Mouse (Mus musculus) lung, postnatal 10 days (tissue): ENCODE data around the gene Aldh3b3.

Experiments used
- DNase-seq: peaks from one replicate; pipeline ENCODE4 v3.0.0; 2021

The Aldh3b3 gene

DNA sequence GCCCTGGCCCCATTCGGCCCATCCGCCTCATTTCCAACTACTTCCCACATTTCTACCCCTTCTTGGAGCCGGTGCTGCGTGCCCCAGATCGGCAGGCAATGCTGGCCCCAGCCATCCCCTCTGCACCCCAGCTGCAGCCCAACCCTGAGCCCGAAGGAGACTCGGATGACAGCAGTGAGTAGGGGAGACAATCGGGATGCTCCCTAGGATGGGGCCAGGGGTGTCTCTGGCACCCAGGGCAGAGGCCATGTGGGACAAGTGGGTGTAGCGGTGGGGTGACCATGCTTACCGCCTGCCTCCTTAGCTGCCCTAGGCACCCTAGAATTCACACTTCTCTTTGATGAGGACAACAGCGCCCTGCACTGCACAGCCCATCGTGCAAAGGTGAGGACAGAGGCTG is 45.2 kb downstream of the Aldh3b3 start:
- DNase-seq = no peak

DNA sequence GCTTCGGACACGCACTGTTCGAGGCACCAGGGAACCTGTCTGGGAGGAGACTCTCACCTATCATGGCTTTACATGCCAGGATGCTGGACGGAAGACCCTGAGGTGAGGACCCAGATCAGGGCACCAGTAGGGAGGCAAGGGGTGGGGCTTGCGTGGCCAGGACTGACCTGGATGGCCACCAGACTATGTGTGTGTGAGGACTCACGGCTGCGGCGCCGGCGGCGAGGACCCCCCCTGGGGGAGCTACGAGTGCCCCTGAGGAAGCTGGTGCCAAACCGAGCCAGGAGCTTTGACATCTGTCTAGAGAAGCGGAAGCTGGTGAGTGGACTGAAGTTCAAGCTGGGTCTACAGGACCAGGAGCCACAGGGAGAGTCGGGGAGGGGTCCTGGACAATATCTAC is 45.9 kb downstream of the Aldh3b3 start:
- no peak for DNase-seq

GRCm38 (mm10) chr19:4005091-4005490 is 46.6 kb downstream of the Aldh3b3 start:
- no peak for DNase-seq

- DNase-seq = no peak
Measured at GRCm38 (mm10) chr19:4005971-4006370, 47.5 kb downstream of the Aldh3b3 start.

- no peak for DNase-seq
Measured at GRCm38 (mm10) chr19:4011086-4011485, 52.6 kb downstream of the Aldh3b3 start.

GRCm38 (mm10) chr19:4012432-4013022 is 54.1 kb downstream of the Aldh3b3 start, which contains the start of gene Ndufv1:
Gene Ndufv1, minus strand, starts transcription at chr19:4012806.
- peak; percentile 99 for DNase-seq

- no peak for DNase-seq
Measured at GRCm38 (mm10) chr19:4013066-4013465, 54.6 kb downstream of the Aldh3b3 start.

GRCm38 (mm10) chr19:4014802-4015201 is 56.4 kb downstream of the Aldh3b3 start:
- no peak for DNase-seq

GRCm38 (mm10) chr19:4015635-4016034 is 57.2 kb downstream of the Aldh3b3 start:
- no peak for DNase-seq

- DNase-seq = no peak
Measured at GRCm38 (mm10) chr19:4017921-4018587, 59.6 kb downstream of the Aldh3b3 start.

GRCm38 (mm10) chr19:4018743-4019583 is 60.5 kb downstream of the Aldh3b3 start:
- DNase-seq = peak; percentile 95
